Mouse (Mus musculus) right cerebral cortex, postnatal 4 days (tissue): Measurements from ENCODE around the gene Dlg2.

Experiments used
- DNase-seq: peaks from one replicate; pipeline ENCODE4 v3.0.0-alpha.2; 2022

The Dlg2 gene

DNA sequence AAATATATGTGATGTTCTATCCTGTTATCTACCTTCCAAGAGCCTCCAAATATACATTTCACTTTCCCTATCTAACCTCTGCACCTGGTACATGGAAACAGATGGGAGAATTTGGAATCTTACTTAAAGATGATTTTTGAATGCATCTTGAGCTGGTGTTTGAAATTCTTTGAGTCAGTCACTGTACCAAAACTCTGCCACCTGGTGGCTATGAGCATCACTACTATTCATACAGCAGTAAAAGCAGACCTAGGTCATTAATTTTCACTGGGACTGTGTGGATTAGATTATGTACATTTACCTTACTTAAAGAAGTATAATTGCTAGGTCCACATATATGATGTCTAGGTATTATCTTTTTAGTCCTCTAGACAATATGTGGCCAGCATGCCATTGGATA lies 1124.8 kb downstream of the Dlg2 start:
- DNase-seq: no peak

DNA sequence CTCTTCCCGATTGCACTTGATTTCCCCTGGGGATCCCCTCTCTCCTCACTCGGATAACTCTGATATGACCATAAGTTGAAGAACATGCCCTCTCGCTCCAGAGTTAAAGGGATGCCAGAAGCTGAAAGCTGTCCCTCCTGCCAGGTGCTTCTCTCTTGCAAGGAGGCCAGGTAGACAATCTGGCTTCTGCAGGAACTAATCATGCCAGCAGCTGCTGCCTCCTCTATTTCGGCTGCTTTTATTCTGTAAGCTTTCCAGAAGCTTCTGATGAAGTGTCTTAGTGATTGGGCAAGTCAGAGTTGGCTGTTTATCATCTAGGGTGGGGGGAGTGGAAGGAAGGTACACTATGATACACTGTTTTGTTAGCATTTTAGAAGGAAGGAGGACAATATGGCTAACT lies 1127.1 kb downstream of the Dlg2 start:
- no peak for DNase-seq

DNA sequence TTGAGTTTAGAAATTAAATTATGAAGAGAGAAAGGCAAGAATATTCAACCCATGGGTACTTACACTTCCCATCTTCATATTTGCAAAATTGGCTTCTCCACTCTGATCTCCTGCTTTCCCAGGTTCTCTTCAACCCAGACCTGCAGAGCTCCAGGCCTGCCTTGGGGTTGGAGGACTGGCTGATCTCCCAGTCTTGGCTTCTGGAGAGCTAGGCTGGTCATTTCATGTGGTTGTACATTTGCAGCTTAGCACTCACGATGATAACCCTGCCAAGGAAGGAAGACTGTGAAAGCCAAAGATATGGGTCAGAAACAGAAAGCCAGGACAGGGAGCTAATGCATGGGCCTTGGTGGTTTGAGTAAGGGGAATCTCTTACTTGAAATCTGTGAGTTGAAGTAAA lies 1176.6 kb downstream of the Dlg2 start:
- DNase-seq: no peak

DNA sequence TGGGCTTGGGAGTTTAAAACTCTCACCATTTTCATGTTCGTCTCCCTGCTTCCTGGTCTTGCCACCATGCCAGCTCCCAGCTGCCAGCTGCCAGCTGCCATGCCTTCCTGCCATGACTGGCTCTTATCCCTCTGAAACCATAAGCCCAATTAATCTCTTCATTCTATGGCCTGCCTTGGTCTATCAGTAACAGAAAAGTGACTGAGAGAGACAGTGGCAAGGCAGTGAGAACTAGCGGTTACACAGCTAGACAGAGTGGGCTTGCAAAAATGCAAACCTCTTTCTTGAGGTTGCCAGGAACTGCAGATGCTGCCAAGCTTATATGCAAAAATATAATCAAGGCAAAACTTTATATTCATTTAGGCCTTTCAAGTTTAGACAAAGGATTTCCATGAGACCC lies 1183.0 kb downstream of the Dlg2 start:
- DNase-seq: no peak

DNA sequence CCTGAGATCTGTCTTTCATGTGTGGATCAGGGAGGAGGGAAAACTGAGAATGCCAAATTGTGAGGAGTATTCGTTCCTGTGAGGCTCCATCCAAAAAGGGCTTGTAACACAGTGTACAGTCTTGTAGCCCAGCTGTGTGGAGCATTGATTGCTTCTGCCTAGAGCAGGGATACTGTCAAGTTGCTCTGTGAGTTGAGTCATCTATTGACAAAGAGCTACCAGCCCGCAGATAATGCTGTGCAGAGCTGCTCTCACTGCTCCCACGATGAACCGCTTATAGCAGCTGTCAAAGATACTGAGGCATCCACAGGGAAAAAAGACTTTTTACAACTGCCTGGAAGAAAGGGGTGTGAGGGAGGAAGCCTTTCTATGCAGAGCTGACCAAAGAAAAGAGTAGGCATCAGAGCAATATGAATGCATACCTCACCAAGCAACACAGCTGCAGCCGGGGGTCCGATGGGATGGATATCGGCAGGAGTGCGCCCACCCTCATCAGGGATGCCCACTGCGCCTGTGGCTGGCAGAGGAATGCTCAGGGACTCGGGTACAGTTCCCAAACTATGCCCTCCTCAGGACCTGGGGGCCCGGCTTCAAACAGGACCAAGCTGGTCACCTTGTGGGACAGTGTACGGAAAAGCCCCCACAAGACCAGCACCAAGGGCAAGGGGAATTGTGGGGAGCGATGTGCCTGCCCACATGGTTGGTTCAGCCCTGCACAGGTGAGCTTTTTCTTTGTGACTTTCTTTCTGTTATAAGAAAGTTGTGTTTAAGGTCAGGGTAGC lies 1196.0 kb downstream of the Dlg2 start:
- no peak for DNase-seq

DNA sequence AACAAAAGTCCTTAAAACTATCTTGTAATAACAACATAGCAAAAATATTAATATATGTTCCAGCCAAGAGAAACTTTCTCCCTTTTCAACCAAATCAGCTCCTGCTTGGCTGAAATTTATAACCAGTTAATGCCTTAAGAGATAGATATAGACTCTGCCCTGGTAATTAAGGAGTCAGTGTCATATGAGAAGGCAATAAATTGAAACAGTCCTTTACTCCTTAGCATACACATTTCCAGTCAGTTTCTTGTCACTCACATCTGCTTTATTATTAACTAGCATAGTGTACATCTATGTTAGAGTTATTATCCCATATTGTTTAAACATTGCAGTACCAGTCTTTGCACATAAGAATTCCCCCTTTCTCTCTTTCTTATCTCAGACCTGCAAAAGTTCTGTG lies 1197.9 kb downstream of the Dlg2 start:
- no peak for DNase-seq

DNA sequence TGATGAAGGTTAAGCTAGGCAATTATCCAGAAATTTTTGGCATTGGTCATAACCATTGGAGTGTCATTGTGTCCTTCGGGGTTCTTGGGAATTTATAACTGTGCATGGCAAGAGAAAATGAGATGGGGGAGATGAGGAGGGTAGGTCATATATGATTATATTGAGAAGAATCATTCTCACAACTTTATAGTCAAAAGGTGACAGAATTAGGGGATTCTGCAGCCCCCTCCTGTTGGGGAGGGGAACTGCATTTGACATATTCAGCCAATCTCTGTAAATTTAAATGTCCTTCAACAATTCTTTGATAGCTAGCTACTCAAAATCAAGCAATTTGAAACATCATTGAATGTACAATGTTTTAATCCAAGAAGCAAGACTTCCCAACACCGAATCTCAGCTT lies 1201.5 kb downstream of the Dlg2 start:
- no peak for DNase-seq

DNA sequence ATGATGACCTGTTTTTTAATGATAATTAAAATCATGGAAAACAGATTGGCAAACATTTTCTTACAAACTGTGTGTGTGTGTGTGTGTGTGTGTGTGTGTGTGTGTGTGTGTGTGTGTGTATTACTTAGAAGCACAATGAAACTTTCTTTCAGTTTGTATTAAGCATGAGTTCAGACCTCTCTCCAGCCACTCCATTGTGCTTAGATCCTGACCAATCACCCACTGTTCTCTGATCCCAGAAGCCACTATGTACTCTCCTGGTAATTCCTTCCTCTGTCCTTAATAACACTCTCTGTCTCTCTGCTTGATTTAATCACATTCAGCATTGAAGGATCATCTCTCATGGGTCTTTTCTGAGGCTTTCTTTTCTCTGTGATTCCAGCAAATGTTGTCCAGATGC lies 1211.5 kb downstream of the Dlg2 start:
- DNase-seq: no peak

DNA sequence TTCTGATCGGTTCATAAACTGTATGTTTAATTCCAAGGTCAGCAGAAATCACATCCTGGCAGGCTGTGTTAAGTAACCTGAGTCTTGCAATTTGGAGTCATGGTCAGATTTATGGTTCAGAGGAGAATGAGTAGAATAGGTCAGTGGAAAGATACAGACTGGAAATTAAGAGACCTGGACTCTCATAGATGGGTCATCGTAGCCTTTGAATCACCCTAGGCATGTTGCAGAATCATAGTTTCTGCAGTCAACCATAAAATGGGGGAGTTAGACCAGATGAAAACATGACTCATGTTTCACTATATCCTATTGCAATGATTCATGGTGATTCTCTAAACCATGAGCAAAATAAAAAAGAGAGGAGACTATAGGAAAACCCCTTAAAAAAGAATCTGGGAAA lies 1213.4 kb downstream of the Dlg2 start:
- DNase-seq: no peak

DNA sequence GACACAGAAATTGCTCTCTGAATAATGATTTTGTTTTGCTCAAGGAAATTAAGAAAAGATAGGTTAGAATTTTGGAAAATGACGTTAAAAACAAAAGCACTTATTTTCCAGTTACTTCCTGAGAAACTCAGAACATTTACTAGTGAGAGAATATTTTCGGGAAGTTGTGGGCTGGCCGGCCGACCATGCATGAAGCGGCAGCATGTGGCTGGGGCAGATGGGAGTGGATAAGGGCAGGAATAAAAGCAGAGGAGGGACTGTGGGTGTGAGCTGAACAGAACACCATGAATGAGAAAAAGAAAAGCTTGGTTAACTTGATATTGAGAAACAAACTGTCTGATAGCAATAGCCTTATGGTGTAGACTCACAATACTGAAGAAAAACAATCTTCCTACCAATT lies 1233.4 kb downstream of the Dlg2 start:
- DNase-seq: no peak

DNA sequence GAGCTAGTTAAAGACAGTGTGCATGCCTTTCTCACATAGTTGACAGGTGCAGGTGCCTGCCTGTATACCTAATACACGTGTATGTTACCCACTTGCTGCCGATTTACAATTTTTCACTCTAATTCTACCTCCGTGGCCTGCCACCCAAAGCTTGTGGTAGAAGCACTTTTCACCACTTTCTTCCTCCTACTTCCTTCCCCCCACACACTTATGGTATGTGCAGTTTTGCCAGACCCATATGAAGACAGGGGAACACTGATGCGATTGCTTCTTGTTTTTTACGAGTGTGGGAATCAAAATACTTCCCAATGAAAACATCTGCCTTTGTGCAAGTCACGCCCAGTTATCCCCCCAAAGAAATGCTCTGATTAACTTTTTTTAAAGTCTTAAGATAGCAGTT lies 1234.7 kb downstream of the Dlg2 start:
- no peak for DNase-seq

DNA sequence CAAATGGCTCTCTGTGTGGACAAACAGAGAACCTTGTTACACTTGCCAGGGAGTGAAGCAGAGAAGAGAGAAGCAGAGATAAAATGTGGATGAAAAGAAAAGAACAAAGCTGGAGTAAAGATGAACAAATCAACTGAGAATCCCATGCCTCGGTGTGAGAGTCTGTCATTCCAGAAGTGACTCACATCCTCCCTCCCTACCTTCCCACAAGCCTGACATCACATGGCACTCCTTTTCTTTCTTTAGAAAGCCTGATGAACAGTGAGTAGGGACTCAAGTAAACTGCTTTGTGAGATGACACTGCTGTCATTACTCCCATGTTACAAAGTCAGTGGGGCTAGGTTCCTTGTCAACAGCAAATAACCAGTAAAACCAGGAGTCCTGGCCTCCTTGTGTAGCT lies 1239.3 kb downstream of the Dlg2 start:
- DNase-seq: no peak

DNA sequence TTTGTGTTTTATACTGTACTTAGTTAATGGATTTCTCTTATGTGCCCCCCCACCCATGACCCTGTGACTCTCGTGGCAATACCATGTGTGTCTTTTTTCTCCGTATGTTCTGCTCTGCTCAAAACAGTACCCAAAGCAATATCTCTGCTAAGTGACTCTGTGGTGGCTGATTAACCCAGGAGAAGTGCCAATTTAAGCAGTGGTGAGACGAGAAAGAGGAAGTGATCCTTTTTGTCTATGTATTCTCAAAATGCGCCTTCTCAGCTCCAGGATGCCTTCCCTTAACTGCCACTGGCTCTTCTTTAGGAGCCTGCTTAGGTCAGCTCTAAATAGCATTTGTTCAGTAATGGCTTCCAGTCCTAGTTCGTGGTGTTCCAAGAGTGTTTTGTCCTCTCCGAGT lies 1240.2 kb downstream of the Dlg2 start:
- DNase-seq: no peak

DNA sequence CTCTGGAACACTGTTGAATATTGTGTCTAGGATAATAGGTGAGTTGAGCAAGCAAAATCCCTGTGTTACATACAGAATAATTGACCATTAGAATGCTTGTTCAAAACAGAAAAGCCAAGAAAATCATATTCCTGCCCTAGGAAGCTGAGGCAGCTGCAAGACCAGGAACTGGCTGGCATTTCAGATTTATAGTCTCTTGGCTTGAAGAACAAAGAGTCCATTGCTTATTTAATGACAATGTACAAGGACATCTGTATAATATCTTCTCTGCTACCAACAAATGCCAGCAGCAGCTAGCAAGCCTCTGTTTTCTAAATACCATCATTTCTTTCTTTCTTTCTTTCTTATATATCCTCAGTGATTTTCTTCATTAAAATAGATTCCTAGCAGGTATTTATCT lies 1243.8 kb downstream of the Dlg2 start:
- DNase-seq: no peak

DNA sequence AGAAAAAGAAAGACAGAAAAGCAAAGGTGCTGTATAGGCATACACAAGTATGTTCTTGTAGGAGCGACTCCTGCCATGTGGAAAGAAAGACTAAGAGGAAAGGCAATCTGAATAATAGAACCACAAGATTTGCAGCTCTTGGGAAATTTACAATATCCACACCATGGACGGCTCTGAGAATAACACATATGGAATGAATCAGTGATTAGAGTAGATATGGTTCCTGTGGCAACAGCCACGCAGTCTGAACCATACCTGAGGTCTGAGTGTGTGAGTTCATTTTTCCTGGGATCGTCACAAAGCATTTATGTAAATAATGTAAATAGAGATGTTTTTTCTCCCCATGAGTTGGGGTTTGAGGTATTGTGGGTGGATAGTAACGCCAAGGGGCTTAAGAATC lies 1247.9 kb downstream of the Dlg2 start:
- no peak for DNase-seq

DNA sequence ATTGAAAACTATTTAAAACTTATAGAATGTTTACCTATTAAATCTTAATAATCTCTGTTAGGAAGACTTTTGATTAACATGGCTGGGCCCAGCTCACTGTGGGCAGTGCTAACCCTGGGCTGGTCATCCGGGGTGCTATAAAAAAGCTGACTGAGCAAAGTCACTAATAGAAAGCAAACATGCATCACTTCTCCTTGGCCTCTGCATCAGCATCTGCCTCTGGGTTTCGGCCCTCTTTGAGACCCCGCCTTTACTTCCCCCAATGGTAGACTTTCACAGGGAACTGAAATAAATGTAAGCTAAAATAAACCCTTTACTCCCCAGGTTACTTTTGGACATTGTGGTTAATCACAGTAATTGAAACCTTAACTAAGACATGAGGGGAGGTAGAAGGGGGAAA lies 1264.3 kb downstream of the Dlg2 start:
- no peak for DNase-seq

DNA sequence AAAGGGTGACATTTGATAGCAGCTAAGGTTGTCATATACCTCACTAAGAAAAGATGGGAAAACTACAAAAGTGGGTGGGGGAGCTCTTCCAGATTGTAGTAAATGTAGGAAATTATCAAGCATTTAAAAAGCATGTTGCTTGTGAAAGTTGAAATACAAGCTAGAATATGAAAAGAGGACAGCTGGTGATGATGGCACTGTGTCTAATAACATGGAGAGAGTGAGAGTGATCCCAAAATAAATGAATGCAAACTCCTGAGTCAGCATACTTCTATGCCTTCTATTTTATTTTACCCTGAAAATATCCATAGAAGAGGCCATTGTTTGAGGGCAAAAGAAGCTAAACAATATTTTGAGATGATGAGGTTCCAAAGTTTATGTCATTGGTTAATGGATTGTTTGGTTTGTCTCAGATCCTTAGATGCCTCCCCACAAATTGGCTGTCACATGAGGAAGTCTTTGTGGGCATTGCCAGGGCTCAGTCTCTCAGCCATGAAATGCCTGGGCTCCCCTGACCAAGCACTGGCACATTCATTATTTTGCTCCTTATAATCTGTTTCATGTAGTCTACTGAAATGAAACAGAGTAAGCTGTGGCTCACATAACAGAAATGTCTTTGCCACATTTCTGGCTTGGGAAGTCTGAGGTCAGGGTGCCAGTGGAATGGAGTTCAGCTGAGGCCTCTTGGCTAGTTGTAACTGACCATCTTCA lies 1276.8 kb downstream of the Dlg2 start:
- no peak for DNase-seq

DNA sequence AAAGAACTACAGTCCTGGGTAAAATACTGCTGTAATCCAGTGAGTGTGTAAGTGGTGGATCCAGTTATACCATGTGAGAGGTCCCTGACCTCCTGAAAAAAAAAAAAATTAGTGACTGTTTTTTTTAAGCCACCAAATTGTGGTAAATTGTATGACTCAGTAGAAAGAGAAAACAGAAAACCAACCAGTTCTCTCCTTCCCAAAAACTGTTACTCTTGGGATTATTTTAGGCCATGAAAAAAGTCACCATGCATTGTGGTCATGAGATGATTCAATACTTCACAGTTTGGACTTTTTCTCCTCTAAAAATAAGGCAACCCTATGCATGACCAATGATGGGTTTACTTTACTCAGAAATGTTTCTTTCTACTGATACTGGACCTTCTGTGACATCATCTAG lies 1291.2 kb downstream of the Dlg2 start:
- DNase-seq: no peak

DNA sequence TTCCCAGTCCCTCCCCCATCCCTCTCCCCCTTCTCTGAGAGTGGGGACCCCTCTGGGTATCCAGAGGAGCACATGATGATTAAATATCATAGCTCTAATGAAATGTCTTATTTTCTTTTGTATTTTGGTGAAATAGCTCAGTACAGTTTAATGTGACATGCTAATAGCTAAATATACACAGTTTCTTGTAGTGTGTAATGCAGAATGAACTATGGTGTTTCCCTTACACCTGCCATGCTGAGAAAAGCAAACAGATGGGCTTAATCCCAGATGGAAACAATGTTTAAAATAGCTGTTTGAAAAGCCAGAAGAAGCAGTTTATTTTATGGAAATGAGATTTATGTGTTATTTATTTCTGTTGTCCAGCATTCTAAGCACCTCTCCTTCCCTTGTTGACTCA lies 1302.2 kb downstream of the Dlg2 start:
- no peak for DNase-seq

DNA sequence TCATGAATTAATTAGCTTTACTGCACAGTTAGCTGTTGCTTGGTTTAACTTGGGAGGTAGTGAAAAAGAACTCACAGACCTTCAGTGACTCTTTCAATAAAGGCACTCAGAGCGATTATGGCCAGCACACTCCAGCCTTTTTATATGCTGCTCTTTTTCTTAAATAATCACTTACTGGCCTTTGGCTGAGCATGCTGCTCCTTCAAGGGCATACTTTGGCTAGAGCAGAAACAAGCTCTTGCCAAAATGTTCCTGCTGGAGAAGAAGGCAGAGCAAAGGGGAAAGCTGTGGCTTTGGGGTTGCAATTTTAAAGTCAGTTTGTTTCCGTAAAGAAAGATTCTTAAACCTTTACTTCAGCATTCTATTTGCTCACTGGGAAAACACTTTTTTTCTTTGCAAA lies 1308.1 kb downstream of the Dlg2 start:
- DNase-seq: no peak

DNA sequence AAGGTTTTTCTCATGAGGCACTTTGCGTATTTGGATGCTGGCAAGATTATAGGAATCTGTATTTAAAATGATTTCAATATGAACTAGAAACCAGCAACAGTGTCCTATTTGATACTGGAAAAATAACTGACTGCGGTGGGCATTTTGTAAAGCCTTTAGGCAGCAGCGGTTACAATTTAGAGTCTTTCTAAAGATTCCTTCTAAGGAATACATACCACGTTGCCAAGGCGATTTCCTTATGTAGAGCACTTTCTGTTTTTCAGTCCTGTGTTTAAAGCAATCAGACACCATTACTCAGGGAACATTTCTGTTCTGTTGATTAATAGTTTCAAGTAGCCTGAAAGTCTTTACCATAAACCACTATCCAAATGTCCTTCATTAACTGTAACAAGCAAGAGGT lies 1309.0 kb downstream of the Dlg2 start:
- DNase-seq: no peak

DNA sequence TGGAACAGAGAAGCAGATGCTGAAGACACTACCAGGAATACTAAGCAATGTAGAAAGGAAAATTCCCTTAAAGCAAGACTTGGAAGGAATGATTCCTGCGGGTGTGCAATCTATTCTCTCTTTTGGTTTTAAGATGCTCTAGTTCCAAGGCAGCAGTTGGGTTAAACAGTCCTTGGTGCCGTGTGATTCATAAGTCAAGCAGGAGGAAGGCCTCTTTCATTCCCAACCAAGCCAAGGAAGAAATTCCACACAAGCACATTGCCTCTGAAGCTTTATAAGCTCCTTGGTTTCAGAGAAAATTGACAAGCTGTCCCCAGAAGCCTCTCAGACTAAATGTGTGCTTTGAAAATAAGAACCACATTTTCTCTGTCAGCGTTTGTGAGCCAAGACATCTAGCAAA lies 1309.4 kb downstream of the Dlg2 start:
- DNase-seq: no peak

DNA sequence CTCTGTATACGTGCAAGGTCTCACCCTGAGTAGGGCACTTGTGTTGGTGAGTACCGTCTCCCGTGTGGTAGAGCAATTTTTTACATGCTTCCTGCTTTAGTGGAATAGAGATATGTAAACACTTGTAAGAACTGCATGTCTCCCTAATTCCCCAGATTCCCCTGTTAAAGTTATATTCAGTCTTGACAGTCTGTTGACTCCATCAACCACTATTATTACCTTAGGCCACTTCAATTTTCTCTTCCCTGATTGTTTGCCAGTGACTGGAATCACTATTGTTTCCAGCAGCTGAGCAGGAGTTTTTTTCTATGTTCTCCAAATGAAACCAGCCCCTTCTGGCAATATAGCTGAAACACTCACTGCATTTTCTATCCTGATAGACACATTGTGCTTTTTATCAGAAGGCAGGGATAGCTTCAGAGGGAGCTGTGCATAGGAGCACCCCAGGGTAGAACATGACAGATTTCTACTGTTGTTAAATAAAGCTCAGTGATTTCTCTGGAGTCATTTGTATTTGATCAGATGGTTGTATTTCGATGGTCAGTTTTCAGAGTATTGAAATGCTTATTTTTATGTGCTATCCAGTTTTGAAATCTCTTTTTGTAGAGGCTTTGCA lies 1314.6 kb downstream of the Dlg2 start:
- no peak for DNase-seq

DNA sequence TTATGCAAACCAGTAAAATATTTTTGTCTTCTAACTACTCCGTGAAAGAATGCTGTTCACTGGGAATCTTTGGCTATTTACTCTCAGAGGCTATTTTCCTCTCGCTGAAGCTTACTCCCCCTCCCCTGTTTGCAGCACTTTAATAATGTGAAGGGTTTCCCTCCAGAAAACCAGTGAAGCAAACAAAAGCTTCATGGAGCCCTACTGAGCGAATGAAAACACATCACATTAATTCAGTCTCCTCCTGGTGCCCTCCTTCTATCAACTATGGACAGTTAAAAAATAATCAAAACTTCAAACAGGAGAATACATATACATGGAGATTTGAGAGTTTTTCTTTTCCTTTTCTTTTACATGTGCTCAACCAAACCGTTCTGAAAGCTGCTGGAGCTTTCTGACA lies 1330.2 kb downstream of the Dlg2 start:
- no peak for DNase-seq

DNA sequence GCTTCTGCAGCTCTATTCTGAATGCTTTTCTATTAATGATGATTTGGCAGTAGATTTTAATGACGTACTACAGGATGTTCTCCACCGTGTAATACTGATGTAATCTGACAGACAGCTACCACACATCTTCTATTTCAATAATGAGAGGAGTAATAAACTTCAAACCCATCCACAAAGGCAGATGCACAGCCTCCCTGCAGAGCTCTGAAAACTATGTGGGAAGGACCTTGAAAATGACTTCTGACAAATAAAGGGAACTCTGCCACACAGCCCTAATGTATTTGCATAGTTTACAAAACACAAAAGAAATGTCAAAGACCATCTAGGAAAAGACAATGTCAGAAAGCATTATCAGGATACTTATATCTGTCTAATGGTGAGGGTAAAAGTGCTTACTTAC lies 1334.3 kb downstream of the Dlg2 start:
- DNase-seq: no peak
